Mouse (Mus musculus) olfactory bulb, adult 2 months (tissue): ENCODE measurements at regions not wholly inside any gene's neighbourhood (a gene's known extent, or its start where the extent isn't known, plus 50 kb on each side); places are given as distances from the start of the nearest gene placed in this dataset.

Source experiments
- CTCF ChIP-seq: fragments of 200-500 bp; IDR thresholded peaks from 2 replicates; pipeline ENCODE4 v1.5.1; 2012; ENCODE audit warnings: low read depth, mild to moderate bottlenecking, low read length, moderate library complexity; ENCODE audit not compliant: insufficient read depth
- POLR2A ChIP-seq: fragments of 200-500 bp; IDR thresholded peaks from 2 replicates; pipeline ENCODE4 v1.6.1; 2012; ENCODE audit warnings: mild to moderate bottlenecking, low read depth, low read length, moderate library complexity; ENCODE audit not compliant: insufficient read depth

GRCm38 (mm10) chr5:39176906-39177305 lies 300.3 kb upstream of the Clnk start:
- no peak for TF ChIP-seq POLR2A
- no peak for TF ChIP-seq CTCF
